Mouse (Mus musculus): ENCODE measurements around the gene Zfp385b.

- TF ChIP-seq CTCF (IDR thresholded peaks at IDR 0.05; ENCODE audit: low read depth, low read length) (no peak), POLR2A (IDR thresholded peaks at IDR 0.05; ENCODE audit: extremely low read depth, insufficient read depth, low read length) (no peak)
These were observed 262.5 kb downstream of the Zfp385b start for GRCm38 (mm10) chr2:77556938-77557337.
